Mouse (Mus musculus) olfactory bulb, adult 2 months (tissue): ENCODE data around the gene Snapc5. TPM values are rescaled to one million over a fixed set of nuclear protein-coding genes. Genes with fewer than 3 reads are reported as not detected.
A peak's percentile ranks its signal among the peaks of the same experiment; 100 is the strongest.
"Not testable (repeated sequence)": the region's sequence is repeated elsewhere in the genome, so short reads cannot be mapped to it uniquely, and the experiment has no call there.

Experiments used
- H3K27ac ChIP-seq: fragments of 200-500 bp; 2 replicates; pipeline ENCODE4 v1.5.1; 2012; ENCODE audit warnings: low read depth, low read length; ENCODE audit not compliant: insufficient read depth
- H3K4me1 ChIP-seq: fragments of 200-500 bp; 2 replicates; pipeline ENCODE4 v1.6.1; 2012; ENCODE audit warnings: low read length; ENCODE audit not compliant: control insufficient read depth, insufficient read depth
- H3K4me3 ChIP-seq: fragments of 200-500 bp; 2 replicates; pipeline ENCODE4 v1.5.1; 2012; ENCODE audit warnings: mild to moderate bottlenecking, low read depth, low read length, moderate library complexity; ENCODE audit not compliant: insufficient read depth
- CTCF ChIP-seq: fragments of 200-500 bp; IDR thresholded peaks from 2 replicates; pipeline ENCODE4 v1.5.1; 2012; ENCODE audit warnings: low read depth, mild to moderate bottlenecking, low read length, moderate library complexity; ENCODE audit not compliant: insufficient read depth
- POLR2A ChIP-seq: fragments of 200-500 bp; IDR thresholded peaks from 2 replicates; pipeline ENCODE4 v1.6.1; 2012; ENCODE audit warnings: mild to moderate bottlenecking, low read depth, low read length, moderate library complexity; ENCODE audit not compliant: insufficient read depth
- WGBS: fragments of 180-500 bp; shearing (Covaris S2); methylation state at CpG from one replicate; pipeline ENCODE4 v1.1.7; 2018; 5-methylcytosine and 5-hydroxymethylcytosine counted together
- polyA plus RNA-seq: library from polyadenylated mRNA; stranded (reverse); fragments of >200 nt; gene quantifications from 2 replicates; pipeline ENCODE4 v1.2.4, GENCODE M21; 2012; ENCODE audit warnings: low replicate concordance; ENCODE audit not compliant: missing spikeins, insufficient read depth, insufficient read length

The Snapc5 gene
- polyA plus RNA-seq, 1 experiment = not detected

GRCm38 (mm10) chr9:64198068-64198762 lies 19.1 kb downstream of the Snapc5 start:
- WGBS = 97% methylated on average over 5 of the region's 5 CpGs
- TF ChIP-seq POLR2A (no peak), CTCF (no peak)
- Histone ChIP-seq H3K4me1 (peaks cover 14% of the 10 kb centered on the region), H3K27ac (no peak overlapping the region), H3K4me3 (no peak overlapping the region)

DNA sequence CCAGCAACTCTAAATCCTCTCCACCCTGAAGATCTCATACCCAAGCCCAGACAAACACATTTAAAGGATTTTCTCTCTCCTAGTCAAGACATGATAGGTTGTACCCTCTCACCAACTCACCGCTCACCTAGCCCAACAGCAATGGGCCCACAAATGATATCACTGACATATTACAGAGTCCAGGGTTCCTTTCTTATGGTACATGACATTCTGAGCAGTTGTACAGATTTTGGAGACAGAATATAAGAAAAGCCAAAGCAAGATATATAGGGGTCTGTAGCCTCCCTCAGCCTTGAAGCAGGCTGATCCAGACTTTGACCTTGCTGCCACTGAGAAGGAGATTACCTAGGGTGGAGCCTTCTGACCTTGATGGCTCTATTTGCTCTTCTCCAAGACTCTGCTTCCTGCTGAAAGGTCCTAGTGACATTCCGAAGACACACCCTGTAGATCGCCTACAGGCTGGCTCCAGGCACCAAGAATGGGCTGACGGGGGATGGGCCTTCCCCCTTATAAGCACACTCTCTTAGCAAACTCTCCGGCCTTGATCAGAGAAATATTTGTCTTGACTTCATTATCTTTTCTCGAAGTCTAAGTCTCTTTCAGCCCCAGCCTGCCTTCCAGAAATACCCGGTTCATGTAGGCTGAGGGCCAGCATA lies 19.8 kb downstream of the Snapc5 start:
- WGBS = 80% methylated on average over 7 of the region's 7 CpGs
- peaks cover 14% of the 10 kb centered on the region for H3K4me1 ChIP-seq
- H3K4me3 ChIP-seq, H3K27ac ChIP-seq: not testable (repeated sequence)

DNA sequence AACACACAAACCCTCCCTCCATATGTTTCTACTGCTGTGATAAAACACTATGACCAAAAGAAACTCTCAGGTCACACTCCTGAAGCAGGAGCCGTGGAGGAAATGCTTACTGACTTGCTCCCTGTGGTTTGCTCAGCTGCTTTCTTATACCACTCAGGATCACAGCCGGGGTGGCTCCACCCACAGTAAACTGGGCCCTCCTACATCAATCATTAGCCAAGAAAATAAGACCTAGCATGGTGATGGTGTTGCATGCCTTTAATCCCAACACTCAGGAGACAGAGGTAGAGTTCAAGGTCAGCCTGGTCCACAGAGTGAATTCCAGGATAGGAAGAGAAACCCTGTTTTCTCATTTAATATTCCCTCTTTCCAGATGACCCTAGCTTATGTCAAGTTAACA lies 20.8 kb downstream of the Snapc5 start:
- WGBS = 42% methylated on average over 2 of the region's 2 CpGs
- peaks cover 14% of the 10 kb centered on the region for H3K4me1 ChIP-seq
- no peak overlapping the region for H3K27ac ChIP-seq
- TF ChIP-seq POLR2A (no peak), CTCF (no peak)
- H3K4me3 ChIP-seq = no peak overlapping the region

DNA sequence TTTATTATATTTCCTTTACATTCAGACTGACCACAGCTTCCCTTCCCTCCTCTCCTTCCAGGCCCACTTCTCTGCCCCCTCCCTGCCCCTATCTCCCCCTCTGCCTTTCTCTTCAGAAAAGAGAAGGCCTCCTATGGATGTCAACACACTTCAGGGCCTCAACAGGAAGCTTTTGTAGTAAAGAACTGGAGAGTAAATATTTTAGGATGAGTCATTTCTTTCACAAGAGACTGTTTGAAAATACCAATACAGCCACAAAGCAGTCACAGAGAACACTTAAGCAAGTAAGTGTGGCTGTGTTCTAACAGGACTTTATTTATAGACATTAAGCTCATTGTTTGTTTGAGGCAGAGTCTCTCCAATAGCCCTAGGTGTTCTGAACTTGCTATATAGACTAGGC lies 23.3 kb downstream of the Snapc5 start:
- TF ChIP-seq POLR2A = no peak
- no peak for TF ChIP-seq CTCF
- Histone ChIP-seq H3K4me3 (no peak overlapping the region), H3K4me1 (peaks cover 2% of the 10 kb centered on the region), H3K27ac (no peak overlapping the region; the same call in 1 of the 2 replicates)

DNA sequence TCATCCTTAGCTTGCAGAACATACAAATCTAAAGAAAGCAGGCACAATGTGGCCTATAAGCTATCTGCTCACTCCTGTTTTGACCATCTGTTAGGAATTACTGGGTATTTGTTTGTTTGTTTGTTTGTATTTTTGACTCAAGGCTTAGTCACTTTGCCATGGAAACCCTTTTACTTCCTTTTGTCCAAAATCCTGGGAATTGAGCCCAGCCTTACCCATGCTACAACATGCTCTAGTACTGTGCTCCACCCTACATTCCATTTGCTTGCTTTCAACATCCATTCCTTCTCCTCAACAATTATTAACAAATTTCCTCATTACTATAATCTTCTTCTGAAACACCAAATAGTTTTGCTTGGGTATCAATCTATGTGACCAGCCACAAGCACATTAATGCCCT lies 23.8 kb downstream of the Snapc5 start:
- H3K4me1 ChIP-seq = peaks cover 4% of the 10 kb centered on the region
- no peak for TF ChIP-seq CTCF
- TF ChIP-seq POLR2A = no peak
- H3K27ac ChIP-seq = no peak overlapping the region; the same call in 1 of the 2 replicates
- no peak overlapping the region for H3K4me3 ChIP-seq

DNA sequence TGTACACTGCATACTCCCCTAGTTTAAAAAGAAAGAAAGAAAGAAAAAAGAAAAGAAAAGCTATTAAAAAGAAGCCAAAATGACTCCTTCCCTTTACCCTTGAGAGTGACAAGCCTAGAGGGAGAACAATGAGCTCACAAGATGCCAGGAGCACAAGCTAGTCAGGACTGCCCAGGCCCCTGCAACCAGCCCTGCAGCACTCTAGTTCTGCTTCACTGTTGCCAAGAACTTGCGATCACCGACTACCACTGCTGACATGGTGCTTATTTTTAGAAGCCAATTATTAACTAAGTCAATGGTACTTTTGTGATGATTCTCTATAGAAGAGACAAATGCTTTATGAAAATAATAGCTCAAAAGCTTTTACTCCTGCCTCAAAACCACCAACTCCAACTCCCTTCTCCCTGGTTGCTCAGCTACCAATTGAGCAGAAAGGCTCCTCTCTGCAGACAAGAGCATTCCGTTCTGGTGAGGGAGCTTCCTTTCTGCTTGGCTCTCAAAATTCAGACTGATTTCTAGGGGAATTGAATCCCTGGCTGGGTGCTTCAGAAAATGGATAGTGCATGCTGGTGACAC lies 28.5 kb downstream of the Snapc5 start:
- WGBS = 18% methylated on average over 3 of the region's 3 CpGs
- Histone ChIP-seq H3K4me3 (no peak overlapping the region), H3K27ac (peak overlapping the region; percentile 97), H3K4me1 (peaks cover 13% of the 10 kb centered on the region)
- no peak for TF ChIP-seq CTCF
- TF ChIP-seq POLR2A = no peak

- TF ChIP-seq CTCF (no peak), POLR2A (no peak)
- peak overlapping the region; percentile 29; the same call in 1 of the 2 replicates for H3K27ac ChIP-seq
- H3K4me3 ChIP-seq = no peak overlapping the region
- WGBS = 88% methylated on average over 17 of the region's 17 CpGs
- H3K4me1 ChIP-seq = peaks cover 17% of the 10 kb centered on the region
These were observed 35.4 kb downstream of the Snapc5 start for GRCm38 (mm10) chr9:64214452-64214851.

DNA sequence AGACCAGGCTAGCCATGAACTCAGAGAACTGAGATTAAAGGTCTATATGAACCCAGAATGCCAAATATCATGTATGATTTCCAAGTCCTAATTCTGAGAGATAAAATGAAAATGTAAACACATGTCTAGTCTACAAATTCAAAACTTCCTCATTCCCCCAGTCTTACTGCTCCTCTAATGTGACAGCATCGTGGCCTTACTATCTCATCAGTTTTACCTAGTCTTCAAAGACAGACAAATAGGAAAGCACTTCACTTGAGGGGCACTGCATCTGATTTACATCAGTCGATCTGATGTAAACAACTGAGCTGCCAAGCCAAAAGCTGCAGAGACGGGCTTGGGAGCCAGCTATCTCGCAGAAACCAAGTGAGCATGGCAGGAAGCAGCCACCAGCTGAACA lies 37.0 kb downstream of the Snapc5 start:
- H3K27ac ChIP-seq = peak overlapping the region; percentile 59
- peaks cover 21% of the 10 kb centered on the region for H3K4me1 ChIP-seq
- TF ChIP-seq CTCF = no peak
- TF ChIP-seq POLR2A = no peak
- no peak overlapping the region for H3K4me3 ChIP-seq
- WGBS = 57% methylated on average over 4 of the region's 4 CpGs

DNA sequence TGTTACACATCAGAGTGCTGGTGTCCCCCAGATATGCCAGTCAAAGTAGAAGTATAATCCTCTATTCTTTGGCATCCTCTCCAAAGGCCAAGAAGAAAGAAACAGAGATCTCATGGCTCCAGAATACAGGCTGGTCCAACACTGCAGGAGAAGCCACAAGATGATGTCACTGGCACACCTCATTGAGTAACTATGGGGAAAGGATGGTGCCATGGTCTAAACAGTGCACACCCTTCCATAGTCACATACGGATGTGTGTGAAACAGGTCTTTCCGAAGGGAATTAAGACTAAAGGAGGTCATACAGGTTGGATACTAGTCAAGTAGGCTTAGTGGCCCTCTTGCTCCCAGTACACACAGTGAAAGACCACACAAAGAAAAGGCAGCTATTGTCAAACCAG lies 37.6 kb downstream of the Snapc5 start:
- TF ChIP-seq CTCF (no peak), POLR2A (no peak)
- Histone ChIP-seq H3K4me1 (peaks cover 21% of the 10 kb centered on the region), H3K4me3 (no peak overlapping the region), H3K27ac (peak overlapping the region; percentile 59; the same call in 1 of the 2 replicates)
- whole genome bisulfite sequencing = 87% methylated on average over 2 of the region's 2 CpGs

- TF ChIP-seq CTCF (no peak), POLR2A (no peak)
- Histone ChIP-seq H3K4me3 (no peak overlapping the region), H3K27ac (peak overlapping the region; percentile 70), H3K4me1 (peaks cover 17% of the 10 kb centered on the region)
These were observed 38.8 kb downstream of the Snapc5 start for GRCm38 (mm10) chr9:64217887-64218286.
